Mouse (Mus musculus) activated CD4-positive, CD25-positive, alpha-beta regulatory T cell, adult 4 months (primary cell): ENCODE measurements around the gene Gm49450. TPM values are rescaled to one million over a fixed set of nuclear protein-coding genes. Genes with fewer than 3 reads are reported as not detected.

Source experiments
- ATAC-seq: one replicate; pipeline ENCODE4 v1.8.0; 2017
- polyA plus RNA-seq, 2 experiments: library from polyadenylated mRNA; unstranded; fragments of 100-300 nt; shearing (Covaris generic); gene quantifications; one replicate each; pipeline ENCODE4 v1.2.1; 2017

The Gm49450 gene
- not detected for polyA plus RNA-seq

DNA sequence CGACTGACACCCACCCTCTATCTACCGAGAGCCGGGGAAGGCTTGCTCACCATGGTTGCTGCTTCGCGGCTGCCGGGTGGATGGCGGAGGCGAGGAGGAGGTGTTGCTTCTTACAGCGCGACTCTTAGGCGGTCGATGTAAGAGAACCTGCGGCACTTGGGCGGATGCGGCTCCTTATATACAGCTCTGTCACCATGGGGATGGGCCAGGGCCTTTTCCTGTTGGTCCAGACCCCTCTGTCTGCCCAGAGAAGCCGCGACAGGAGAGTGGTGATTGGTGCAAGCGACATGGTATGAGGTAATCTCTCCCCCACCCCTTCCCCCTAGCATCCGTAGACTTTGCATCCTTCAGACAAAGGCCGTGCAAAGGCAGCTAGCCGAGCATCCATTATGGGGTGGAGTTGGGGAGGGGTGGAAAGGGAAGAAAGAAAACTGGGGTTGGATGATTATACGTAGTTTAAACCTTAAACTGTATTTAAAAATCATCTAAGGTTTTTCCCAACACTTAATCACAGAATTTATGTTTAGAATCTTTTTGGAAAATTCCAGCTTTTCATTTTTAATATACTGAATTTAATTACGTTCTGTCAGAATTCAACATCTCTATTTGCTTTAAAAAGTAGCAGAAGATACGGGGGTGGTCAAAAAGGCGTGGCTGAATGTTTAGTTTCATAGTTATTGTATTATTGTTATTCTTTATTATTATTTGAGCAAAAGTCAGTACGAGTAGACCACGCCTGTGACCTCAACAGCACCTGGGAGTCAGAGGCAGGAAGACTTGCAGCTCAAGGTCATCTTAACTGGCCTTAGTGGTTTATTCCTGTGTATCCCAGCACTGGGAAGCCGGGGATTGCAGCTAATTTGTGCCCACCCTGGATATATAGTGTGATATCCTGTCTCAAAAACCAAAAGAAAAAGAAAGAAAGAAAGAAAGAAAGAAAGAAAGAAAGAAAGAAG lies at the start of gene Gm49450, which contains the start of gene Tuba1a:
TSS of gene Gm49450 (minus strand) at position 151 of the 956 bp plus-strand sequence.
TSS of gene Tuba1a (minus strand) at position 303 of the 956 bp plus-strand sequence.
- peak; percentile 98 for ATAC-seq

GRCm38 (mm10) chr15:99001451-99001931 lies 48.1 kb upstream of the Gm49450 start:
- ATAC-seq: no peak

GRCm38 (mm10) chr15:99000535-99001283 lies 47.4 kb upstream of the Gm49450 start:
- ATAC-seq: no peak

GRCm38 (mm10) chr15:98998775-98999157 lies 45.4 kb upstream of the Gm49450 start:
- no peak for ATAC-seq

- ATAC-seq: no peak
Measured at GRCm38 (mm10) chr15:98997938-98998774, 44.8 kb upstream of the Gm49450 start.

DNA sequence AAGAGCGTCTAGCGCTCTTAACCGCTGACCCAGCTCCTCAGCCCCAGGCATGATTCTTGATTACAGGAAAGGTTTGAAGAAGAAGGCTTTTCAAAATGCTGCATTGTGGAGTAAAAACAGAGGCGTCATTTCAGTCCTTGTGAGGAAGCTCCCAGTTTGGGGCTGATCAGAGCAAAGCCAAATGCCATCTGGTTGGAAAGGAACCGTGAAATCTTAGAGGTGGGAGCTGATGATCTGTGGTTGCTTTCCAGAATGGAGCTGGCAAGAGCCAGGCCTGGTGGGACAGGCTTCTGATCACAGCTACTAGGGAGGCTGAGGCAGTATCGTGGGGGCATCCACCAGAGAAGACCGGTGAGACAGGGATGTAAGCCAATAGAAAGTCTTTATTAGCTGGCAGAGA lies 43.5 kb upstream of the Gm49450 start:
- no peak for ATAC-seq

DNA sequence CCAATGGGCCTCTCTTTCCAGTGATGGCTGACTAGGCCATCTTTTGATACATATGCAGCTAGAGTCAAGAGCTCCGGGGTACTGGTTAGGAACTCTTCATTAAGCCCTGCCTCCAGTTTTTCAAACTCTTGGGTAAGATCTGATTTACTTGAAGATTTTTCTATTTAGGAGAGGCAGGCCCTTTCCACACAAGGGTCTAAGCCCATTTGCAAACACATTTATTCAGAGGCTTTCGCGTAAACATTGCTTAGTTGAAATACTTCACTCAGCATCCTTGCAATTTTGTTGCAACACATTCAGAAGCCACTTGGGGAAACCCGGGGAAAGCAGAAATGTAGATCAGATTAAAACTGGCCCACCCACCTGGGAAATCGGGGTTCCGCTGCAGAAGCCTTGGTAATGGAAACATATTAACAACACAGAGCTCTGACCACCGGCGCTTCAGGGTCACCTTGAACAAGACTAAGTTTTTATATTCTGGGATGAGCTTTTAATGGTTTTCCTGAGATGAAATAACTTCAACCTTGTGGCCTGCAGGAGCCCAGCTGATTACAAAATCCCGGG lies 41.7 kb upstream of the Gm49450 start:
- no peak for ATAC-seq

DNA sequence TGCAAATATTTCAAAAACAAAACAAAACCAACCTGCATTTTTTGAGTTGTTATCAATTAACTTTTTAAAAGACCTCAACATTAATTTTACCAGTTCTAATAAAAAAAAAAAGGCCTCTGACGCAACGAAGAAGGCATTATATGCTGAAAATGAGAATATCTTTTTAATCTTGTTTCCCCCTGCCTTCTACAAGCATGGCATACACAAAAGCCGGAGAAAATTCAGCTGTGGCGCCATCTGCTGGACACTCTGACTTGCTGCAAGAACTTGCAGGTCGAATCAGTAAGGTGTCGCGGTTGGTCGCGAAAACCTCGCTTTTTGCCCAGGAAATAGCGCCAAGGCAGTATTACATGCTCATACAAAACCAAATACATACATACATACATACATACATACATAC lies 40.5 kb upstream of the Gm49450 start:
- peak; percentile 41 for ATAC-seq

DNA sequence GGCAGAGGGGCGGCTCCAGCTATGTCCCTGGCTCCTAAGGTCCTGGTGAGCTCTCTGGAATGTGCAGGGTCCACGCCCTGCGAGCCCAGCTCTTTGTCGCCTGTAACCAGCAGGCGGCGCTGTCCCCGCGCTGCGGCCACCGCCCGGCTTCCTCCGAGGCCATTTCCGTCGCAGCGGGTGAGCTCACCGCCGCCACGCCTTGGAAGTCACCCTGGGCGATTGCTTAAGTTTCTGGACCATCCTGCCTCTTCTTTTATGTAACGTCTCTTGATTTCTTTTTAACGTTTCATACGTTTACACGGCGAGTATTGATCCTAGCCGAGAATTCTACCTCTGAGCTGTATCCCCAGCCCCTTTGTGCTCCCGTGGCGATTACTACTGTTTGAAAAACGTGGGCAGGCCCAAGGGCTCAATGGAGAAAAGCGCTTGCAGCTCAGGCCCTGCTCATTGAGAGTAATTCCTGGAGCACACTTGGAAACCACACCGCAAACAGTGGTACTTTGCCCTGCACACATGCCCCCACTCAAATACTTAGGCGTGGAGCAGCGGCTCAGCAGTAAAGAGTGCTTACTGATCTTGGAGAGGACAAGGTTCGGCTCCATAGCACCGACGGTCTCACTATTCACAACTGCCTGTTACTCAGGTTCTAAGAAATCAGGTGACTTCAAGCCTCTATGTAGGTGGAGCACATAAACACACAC lies 39.9 kb upstream of the Gm49450 start:
- peak; percentile 74 for ATAC-seq

GRCm38 (mm10) chr15:98992086-98992912 lies 38.9 kb upstream of the Gm49450 start:
- ATAC-seq: peak; percentile 50

GRCm38 (mm10) chr15:98991540-98992050 lies 38.2 kb upstream of the Gm49450 start:
- no peak for ATAC-seq

DNA sequence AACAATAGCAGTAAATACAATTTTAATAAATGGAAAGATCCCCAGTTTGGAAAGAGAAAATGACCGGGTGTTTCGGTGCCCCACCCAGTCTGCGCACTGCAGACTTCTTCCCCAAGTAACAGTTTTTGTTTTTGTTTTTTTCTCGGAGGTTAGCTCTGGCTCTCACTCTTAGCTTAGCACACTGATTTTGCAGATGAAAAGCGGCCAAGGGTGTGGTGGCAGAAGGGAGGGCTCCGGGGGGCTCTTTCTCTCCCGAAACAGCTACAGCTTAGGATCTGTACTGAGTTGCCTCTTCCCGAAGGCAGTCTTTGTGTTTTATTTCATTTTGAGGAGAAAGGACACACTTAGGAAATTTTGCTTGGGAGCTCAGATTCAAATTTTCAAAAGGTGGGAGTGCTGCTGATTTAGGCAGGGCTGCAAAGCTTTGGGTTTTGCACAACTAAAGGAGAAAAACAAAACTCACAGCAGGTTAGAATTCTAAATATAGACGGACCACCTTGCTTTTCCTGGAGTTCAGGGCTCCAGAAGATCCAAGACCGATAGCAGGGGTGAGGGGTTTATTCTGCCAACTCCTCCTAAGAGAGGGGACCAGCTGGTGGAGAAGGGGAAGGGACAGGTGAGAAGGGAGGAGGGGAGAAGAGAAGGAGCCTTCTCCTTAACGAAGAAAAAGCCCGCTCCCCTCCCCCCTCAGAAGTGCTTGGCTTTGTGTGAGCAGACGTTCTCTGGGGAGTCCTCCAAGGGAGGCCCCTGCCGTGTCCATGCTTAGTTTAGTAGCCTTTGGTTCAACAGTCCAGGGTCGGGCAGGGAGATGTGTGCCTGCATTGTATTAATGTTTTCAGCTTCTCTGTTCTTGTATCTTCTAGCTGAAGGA lies 37.6 kb upstream of the Gm49450 start:
- no peak for ATAC-seq

- no peak for ATAC-seq
Measured at GRCm38 (mm10) chr15:98989701-98990430, 36.5 kb upstream of the Gm49450 start.

- ATAC-seq: no peak
Measured at GRCm38 (mm10) chr15:98988787-98989186, 35.4 kb upstream of the Gm49450 start.

DNA sequence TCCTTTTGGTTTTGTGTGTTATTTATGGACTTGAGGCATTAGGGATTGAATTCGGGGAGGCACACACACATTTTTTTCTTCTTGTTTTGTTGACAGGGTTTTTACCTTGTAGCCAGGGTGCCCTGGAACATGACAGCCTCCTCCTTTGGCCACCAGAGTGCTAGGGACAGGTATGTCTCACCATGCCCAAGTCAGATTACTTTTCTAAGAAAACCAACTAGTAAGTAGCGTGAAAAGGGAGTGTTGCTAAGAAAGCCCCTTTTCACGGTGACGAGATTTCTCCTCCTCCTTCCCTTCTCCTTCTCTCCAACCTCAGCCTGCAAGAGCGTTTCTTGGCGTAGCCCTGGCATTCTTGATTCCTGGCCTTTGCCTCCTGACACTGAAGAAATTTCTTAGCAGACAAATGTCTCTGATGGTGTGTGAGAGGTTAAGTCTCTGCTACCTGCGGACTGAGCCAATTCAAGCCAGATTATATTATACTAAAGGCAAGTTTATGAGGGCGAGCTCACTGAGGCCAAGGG lies 34.4 kb upstream of the Gm49450 start:
- no peak for ATAC-seq

DNA sequence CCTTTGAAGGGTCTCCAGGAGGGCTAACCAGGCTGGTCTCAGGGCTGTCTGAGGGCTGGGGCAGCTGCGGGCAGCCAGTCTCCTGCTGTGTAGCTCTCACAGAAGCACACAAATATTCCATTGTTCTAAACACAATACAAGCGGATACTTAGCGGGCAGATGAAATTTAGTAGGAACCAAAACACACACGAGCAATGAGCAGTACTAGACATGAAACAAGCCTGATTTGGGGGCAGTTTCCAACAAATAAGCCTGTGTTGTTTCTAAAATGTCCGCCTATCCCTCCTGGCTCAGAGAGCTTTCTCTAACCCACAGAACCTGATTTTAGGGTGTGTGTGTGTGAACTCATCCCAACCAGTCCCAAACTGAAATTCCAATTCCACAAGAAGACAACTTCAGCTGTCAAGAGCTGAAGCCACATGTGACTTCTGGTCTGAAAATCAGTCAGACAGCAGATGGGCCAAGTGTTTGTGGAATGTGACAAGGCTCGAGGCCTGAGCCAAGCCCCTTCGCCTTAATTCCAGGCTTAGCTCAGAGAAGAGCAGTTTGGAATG lies 33.8 kb upstream of the Gm49450 start:
- no peak for ATAC-seq

GRCm38 (mm10) chr15:98985982-98986715 lies 32.8 kb upstream of the Gm49450 start:
- ATAC-seq: no peak
